Mouse (Mus musculus) stomach, embryonic 16.5 days (tissue): ENCODE measurements around the gene Crtac1. TPM values are rescaled to one million over a fixed set of nuclear protein-coding genes. Genes with fewer than 3 reads are reported as not detected.

ENCODE experiments used
- ATAC-seq: fragments of 200-750 bp; cut with Nextera tagmentation; 2 replicates; pipeline ENCODE4 v1.8.0; 2017; ENCODE audit warnings: moderate number of reproducible peaks, moderate TSS enrichment; ENCODE audit not compliant: insufficient read depth, low FRiP score
- H3K27ac ChIP-seq: fragments of 300-500 bp; sonication (generic); 2 replicates; pipeline ENCODE4 v1.5.1; 2014; ENCODE audit warnings: low read length
- H3K27me3 ChIP-seq: fragments of 300-500 bp; sonication (generic); 2 replicates; pipeline ENCODE4 v1.6.1; 2014; ENCODE audit warnings: low read length, control low read depth, mixed read lengths; ENCODE audit not compliant: control insufficient read depth, insufficient read depth
- H3K36me3 ChIP-seq: fragments of 300-500 bp; sonication (generic); 2 replicates; pipeline ENCODE4 v1.6.1; 2014; ENCODE audit warnings: low read length; ENCODE audit not compliant: control insufficient read depth, insufficient read depth
- H3K4me1 ChIP-seq: fragments of 300-500 bp; sonication (generic); 2 replicates; pipeline ENCODE4 v1.6.1; 2014; ENCODE audit warnings: low read length, control low read depth, mixed read lengths; ENCODE audit not compliant: control insufficient read depth, insufficient read depth
- H3K4me2 ChIP-seq: fragments of 300-500 bp; sonication (generic); 2 replicates; pipeline ENCODE4 v1.6.1; 2014; ENCODE audit warnings: low read depth, low read length, mixed read lengths
- H3K4me3 ChIP-seq: fragments of 300-500 bp; sonication (generic); replicated peaks from 2 replicates; pipeline ENCODE4 v1.5.1; 2014; ENCODE audit warnings: mild to moderate bottlenecking, low read length
- H3K9ac ChIP-seq: fragments of 300-500 bp; sonication (generic); 2 replicates; pipeline ENCODE4 v1.6.1; 2014; ENCODE audit warnings: low read length
- H3K9me3 ChIP-seq: fragments of 300-500 bp; sonication (generic); replicated peaks from 2 replicates; pipeline ENCODE4 v1.6.1; 2016; ENCODE audit warnings: low read length, control low read depth; ENCODE audit not compliant: control insufficient read depth
- WGBS: fragments of 180-500 bp; shearing (Covaris S2); extraction: QIAGEN DNeasy Blood & Tissue Kit; methylation state at CpG from one replicate; pipeline ENCODE4 v1.1.7; 2014; 5-methylcytosine and 5-hydroxymethylcytosine counted together
- polyA plus RNA-seq: library from polyadenylated mRNA; unstranded; fragments of >200 nt; fragmentation: Nextera tagmentation; extraction: Ambion mirVana; gene quantifications from 2 replicates; pipeline ENCODE4 v1.2.1, GENCODE M21; 2015

Gene Crtac1
- 3.9 and 5.2 TPM in 2 replicates for polyA plus RNA-seq

DNA sequence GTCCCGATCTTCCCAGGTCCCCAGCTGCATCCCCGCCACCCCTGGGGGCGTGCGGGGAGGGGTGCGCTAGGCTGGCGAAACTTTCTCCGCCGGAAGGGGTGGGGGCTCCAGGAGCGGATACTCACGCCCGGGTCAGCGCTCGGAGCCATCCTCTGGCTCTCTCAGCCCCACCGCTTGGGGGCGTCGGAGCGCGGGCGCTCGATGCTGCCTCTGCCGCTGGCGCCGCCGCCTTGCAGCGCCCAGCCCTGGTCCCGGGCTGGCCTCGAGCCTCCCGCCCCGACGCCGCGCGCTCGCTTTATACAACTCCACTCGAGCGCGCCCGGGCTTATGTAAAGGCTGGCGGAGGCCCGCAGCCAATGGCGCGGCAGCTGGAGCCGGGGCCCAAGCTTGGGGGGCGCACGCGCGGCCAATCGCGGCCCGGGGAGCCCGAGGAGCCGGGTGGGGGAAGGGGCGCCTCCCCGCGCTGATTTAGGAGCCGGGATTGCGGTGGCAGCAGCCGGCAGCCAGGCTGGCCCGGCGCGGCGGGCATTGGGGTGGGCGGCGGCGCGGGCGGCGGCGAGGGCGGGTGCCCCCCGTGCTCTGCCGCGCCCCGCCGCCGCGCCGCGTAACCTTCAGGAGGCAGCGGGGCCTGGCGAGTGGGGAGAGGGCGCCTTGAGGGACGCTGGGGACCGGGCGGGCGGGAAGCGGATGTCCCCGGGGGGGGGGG lies at the start of gene Crtac1:
TSS of gene Crtac1 (minus strand) at position 299 of the 706 bp plus-strand sequence.
- ATAC-seq = peak; percentile 86
- H3K27me3 ChIP-seq = peaks cover 61% of the 10 kb centered on the region
- H3K36me3 ChIP-seq = no peaks in the 10 kb centered on the region
- under 1% methylated on average over 62 of the region's 88 CpGs for WGBS
- H3K4me1 ChIP-seq = peaks cover 14% of the 10 kb centered on the region
- H3K4me2 ChIP-seq = peak within 1 kb of the TSS; percentile 83
- no peaks in the 10 kb centered on the region for H3K9me3 ChIP-seq
- H3K9ac ChIP-seq = peak within 1 kb of the TSS; percentile 66
- H3K27ac ChIP-seq = no peak within 1 kb of the TSS
- H3K4me3 ChIP-seq = peak within 1 kb of the TSS; percentile 56

DNA sequence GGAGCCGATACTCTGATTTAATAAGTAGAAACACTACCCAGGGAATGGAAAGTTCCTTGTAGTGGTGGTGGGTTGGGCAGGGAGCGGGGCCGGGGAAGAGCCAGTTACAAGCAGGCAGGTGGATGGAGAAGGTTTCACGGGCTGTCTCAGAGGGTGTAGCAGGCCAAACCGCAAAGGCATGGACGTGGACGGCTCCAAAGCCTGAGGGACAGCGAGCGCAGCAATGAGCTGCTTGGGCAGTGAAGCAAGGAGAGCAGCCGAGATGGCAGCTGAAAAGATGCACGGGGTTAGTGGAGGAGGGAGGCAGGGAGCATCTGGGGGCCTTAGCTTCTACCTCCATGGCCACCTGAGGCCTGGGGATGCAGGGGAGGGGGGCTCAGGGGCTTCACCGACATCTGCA lies 46.7 kb upstream of the Crtac1 start:
- Histone ChIP-seq H3K4me2 (no peak overlapping the region), H3K36me3 (no peaks in the 10 kb centered on the region), H3K4me3 (no peak overlapping the region), H3K9ac (no peak overlapping the region), H3K9me3 (no peaks in the 10 kb centered on the region), H3K4me1 (no peaks in the 10 kb centered on the region), H3K27ac (no peak overlapping the region), H3K27me3 (no peaks in the 10 kb centered on the region)
- WGBS = 57% methylated on average over 12 of the region's 12 CpGs
- ATAC-seq = no peak

DNA sequence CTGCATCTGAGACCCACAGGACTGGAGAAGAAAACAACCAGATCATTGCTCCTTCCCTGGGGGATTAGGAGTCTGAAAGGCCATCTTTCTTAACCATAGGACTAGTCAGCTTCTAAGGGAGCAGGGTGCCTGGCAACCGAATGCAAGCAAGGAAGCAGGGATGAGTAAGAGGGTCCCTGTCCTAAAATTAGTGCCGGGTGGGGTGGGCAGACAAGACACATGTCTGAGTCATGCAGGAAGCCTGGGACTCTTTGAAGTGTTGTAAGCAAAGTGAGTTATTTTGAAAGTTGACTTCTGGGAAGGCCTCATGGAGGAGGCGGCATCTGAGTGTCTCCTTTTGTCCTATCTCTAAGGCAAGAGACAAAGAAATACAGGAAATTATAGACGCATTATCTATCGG lies 46.2 kb upstream of the Crtac1 start:
- Histone ChIP-seq H3K27me3 (no peaks in the 10 kb centered on the region), H3K4me3 (no peak overlapping the region), H3K4me1 (no peaks in the 10 kb centered on the region), H3K4me2 (no peak overlapping the region), H3K27ac (no peak overlapping the region), H3K9me3 (no peaks in the 10 kb centered on the region), H3K36me3 (no peaks in the 10 kb centered on the region), H3K9ac (no peak overlapping the region)
- ATAC-seq = no peak
- 64% methylated on average over 5 of the region's 5 CpGs for WGBS

DNA sequence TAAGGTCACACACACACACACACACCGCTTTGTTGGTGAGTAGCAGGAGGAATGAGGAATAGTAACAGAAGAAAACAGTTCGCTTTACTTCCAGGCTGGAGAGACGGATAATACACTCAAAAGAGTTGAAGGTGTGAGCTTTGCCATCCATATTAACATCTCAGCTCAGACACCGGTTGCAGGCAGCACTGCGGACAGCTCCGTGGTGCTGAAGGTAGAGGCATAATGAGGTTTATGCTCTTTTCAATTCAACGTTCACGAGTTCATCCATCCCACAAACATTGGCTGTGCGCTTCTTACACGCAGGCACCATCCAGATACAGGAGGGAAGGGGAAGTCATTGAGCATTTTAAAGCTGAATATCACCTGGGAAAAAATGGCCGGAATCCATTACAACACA lies 41.2 kb upstream of the Crtac1 start:
- no peak for ATAC-seq
- WGBS = 29% methylated on average over 11 of the region's 11 CpGs
- Histone ChIP-seq H3K4me3 (no peak overlapping the region), H3K36me3 (no peaks in the 10 kb centered on the region), H3K9me3 (no peaks in the 10 kb centered on the region), H3K4me2 (no peak overlapping the region), H3K4me1 (no peaks in the 10 kb centered on the region), H3K27me3 (no peaks in the 10 kb centered on the region), H3K9ac (no peak overlapping the region), H3K27ac (no peak overlapping the region)

DNA sequence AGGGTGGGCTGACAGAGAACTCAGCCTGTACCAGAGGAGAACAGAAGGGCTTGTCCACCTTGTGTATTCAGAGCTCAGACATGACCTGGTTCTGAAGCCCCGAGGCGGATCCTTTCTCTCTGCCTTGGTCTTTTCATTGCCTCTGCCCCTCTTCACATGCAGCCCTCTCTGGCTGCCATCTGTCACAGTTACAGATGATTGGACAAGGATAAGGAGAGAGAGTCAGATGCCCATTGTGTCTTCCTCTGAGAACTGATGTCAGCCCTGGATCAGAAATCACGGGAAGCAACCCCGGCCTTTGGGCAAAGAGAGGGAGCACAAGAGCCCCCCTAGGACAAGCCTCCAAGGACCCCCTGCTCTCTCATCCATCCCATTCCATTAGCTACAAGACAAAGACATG lies 40.0 kb upstream of the Crtac1 start:
- H3K36me3 ChIP-seq = no peaks in the 10 kb centered on the region
- H3K9me3 ChIP-seq = no peaks in the 10 kb centered on the region
- H3K27ac ChIP-seq = no peak overlapping the region
- no peak overlapping the region for H3K4me3 ChIP-seq
- H3K27me3 ChIP-seq = no peaks in the 10 kb centered on the region
- H3K4me2 ChIP-seq = no peak overlapping the region
- H3K9ac ChIP-seq = no peak overlapping the region
- H3K4me1 ChIP-seq = no peaks in the 10 kb centered on the region
- ATAC-seq = no peak
- WGBS = 91% methylated on average over 4 of the region's 4 CpGs

DNA sequence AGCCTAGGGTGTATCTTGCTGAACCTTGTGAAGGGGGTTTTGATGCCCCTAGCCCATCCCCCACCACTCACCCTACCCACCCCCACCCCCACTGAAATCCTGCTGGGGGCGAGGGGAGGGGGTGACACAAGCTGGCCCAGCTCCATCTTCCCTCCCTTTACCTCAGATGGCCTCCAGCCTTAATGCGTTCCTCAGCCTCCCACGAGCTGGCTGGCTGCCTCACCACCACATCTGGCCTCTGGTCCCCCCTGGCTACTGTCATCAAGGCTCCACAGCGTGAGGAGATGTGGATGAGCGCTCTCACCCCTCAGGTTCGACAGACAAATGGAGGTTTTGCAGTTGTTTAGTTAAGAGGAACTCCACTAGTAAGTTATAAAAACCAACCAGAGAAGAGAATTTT lies 30.3 kb upstream of the Crtac1 start:
- no peaks in the 10 kb centered on the region for H3K4me1 ChIP-seq
- no peaks in the 10 kb centered on the region for H3K9me3 ChIP-seq
- 37% methylated on average over 6 of the region's 6 CpGs for WGBS
- H3K27me3 ChIP-seq = no peaks in the 10 kb centered on the region
- H3K4me2 ChIP-seq = no peak overlapping the region
- no peak overlapping the region for H3K9ac ChIP-seq
- H3K4me3 ChIP-seq = no peak overlapping the region
- no peaks in the 10 kb centered on the region for H3K36me3 ChIP-seq
- H3K27ac ChIP-seq = no peak overlapping the region
- ATAC-seq = no peak

DNA sequence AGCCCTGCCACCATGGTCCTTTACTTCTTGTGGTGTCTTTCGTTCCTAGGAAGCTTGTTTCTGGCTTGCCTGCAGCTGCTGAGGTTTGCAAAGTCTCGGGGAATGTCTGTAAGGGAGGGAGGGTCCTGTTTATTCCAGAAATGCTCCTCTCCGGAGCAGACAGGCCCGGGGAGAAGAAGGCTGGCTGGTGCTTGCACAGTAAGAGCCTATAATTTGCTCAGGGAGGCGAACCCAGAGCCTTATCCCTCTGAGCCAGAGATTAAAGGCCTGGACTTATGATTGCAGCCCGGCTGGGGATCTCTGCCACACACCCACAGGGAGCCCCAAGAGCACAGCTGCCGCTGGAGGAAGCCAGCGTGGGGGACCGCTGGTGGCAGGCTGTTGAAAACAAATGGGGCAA lies 29.8 kb upstream of the Crtac1 start:
- 23% methylated on average over 9 of the region's 9 CpGs for WGBS
- no peak overlapping the region for H3K27ac ChIP-seq
- no peak overlapping the region for H3K9ac ChIP-seq
- no peaks in the 10 kb centered on the region for H3K36me3 ChIP-seq
- no peak overlapping the region for H3K4me2 ChIP-seq
- no peaks in the 10 kb centered on the region for H3K27me3 ChIP-seq
- H3K4me3 ChIP-seq = no peak overlapping the region
- H3K4me1 ChIP-seq = no peaks in the 10 kb centered on the region
- ATAC-seq = no peak
- no peaks in the 10 kb centered on the region for H3K9me3 ChIP-seq

DNA sequence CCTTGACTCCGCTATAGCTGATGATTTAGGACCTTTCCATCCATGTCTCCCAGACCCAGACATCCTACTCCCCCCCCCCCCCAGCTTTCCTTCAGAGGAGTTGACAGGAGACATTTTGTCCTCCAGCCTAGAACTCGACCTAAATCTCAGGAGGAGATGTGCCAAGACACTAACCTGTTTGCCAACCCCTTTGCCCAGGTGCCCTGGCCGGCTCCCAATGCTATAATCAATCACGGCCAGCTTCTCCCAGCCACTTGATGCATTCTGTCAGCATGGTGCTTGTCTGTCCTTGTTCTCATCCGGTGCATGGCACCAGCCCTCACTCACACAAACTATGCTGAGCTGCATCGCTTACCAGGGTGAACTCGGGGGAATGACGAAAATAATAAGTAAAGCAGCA lies 27.9 kb upstream of the Crtac1 start:
- Histone ChIP-seq H3K4me3 (no peak overlapping the region), H3K36me3 (no peaks in the 10 kb centered on the region), H3K27me3 (no peaks in the 10 kb centered on the region), H3K4me1 (no peaks in the 10 kb centered on the region), H3K27ac (no peak overlapping the region), H3K9me3 (no peaks in the 10 kb centered on the region), H3K9ac (no peak overlapping the region), H3K4me2 (no peak overlapping the region)
- ATAC-seq = no peak
- WGBS = 86% methylated on average over 8 of the region's 8 CpGs

DNA sequence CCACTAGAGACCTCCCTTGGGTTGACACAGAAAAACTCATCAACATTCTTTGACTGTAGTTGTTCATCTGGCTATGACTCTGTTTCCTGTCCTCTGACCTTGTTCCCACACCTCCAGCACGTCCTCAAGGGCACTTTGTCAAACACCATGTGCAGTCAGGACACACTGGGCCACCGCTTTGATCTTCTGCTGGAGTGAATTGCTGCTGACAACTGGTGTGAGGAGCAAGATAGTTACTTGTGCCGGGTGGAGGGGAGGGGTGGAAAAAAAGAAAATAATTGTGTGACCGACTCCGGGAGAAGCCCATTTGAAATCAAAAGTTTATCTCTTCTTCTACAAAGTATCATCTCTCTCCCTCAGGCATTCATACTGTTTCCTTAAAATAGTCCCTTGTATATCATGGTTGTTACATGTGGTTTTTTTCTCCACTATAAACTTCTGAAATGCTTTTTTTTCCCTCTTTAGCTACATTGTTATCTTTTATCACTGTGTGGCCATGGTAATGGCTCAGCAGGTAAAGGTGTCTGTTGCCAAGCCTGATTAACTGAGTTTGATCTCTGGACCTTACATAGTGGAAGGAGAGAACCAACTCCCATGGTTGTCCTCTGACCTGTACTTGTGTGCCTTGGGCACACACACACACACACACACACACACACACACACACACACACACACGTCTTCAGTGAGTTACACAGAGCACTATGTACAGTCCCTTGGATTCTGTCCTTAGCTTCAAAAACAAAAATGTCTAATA lies 23.1 kb upstream of the Crtac1 start:
- H3K4me3 ChIP-seq = no peak overlapping the region
- 57% methylated on average over 6 of the region's 6 CpGs for WGBS
- H3K9me3 ChIP-seq = no peaks in the 10 kb centered on the region
- H3K27ac ChIP-seq = no peak overlapping the region
- no peak for ATAC-seq
- no peaks in the 10 kb centered on the region for H3K27me3 ChIP-seq
- no peaks in the 10 kb centered on the region for H3K36me3 ChIP-seq
- H3K9ac ChIP-seq = no peak overlapping the region
- no peak overlapping the region for H3K4me2 ChIP-seq
- H3K4me1 ChIP-seq = no peaks in the 10 kb centered on the region
